Mouse (Mus musculus): ENCODE measurements around the gene 1700084M14Rik. TPM values are rescaled to one million over a fixed set of nuclear protein-coding genes. Genes with fewer than 3 reads are reported as not detected.
"Not testable (repeated sequence)": the region's sequence is repeated elsewhere in the genome, so short reads cannot be mapped to it uniquely, and the experiment has no call there.

The 1700084M14Rik gene
- not detected in 2 replicates for total RNA-seq (2021)
- long read RNA-seq: 0 reads

- DNase-seq: not testable (repeated sequence)
Measured at GRCm38 (mm10) chrX:91575811-91576210, at the start of gene 1700084M14Rik. 1700084M14Rik (minus strand) TSS chrX:91575911.

Other genes with a start within 250 kb of the 1700084M14Rik start
- gene Mageb2, start 244.2 kb downstream of the 1700084M14Rik start, total RNA-seq (2021): not detected in 2 replicates
- gene Gm5072, start 183.4 kb downstream of the 1700084M14Rik start, total RNA-seq (2021): not detected in 2 replicates
- not detected in 2 replicates for gene Gm8914, start 95.8 kb downstream of the 1700084M14Rik start, total RNA-seq (2021)
- gene Gm14781, start 56.3 kb upstream of the 1700084M14Rik start, total RNA-seq (2021): not detected in 2 replicates
- gene Mageb5, start 207.1 kb upstream of the 1700084M14Rik start, total RNA-seq (2021): not detected in 2 replicates

Measured in adrenal gland, postnatal 25 days (tissue).